Mouse (Mus musculus) brown adipose tissue, adult 24 weeks (tissue): ENCODE results near the gene S1pr3. TPM values are rescaled to one million over a fixed set of nuclear protein-coding genes. Genes with fewer than 3 reads are reported as not detected.

Experiments
- H3K27ac ChIP-seq: fragments of 200-500 bp; replicated peaks from 2 replicates; pipeline ENCODE4 v1.5.1; 2012; ENCODE audit warnings: low read depth, mild to moderate bottlenecking, low read length
- H3K4me1 ChIP-seq: fragments of 200-500 bp; 2 replicates; pipeline ENCODE4 v1.6.1; 2012; ENCODE audit warnings: low read length, mixed read lengths; ENCODE audit not compliant: control insufficient read depth, insufficient read depth, insufficient read length
- H3K4me3 ChIP-seq: fragments of 200-500 bp; 2 replicates; pipeline ENCODE4 v1.5.1; 2012; ENCODE audit warnings: low read depth, mild to moderate bottlenecking, low read length, moderate library complexity; ENCODE audit not compliant: insufficient read depth
- polyA plus RNA-seq: library from polyadenylated mRNA; stranded (reverse); fragments of >200 nt; gene quantifications from 2 replicates; pipeline ENCODE4 v1.2.4, GENCODE M21; 2012; ENCODE audit not compliant: missing spikeins, insufficient read depth, insufficient read length

The S1pr3 gene
- polyA plus RNA-seq, 1 experiment: 3.5 TPM

- H3K4me3 ChIP-seq: no peak overlapping the region
- no peaks in the 10 kb centered on the region for H3K4me1 ChIP-seq
- no peak overlapping the region for H3K27ac ChIP-seq
Measured at GRCm38 (mm10) chr13:51464294-51464693, 55.9 kb downstream of the S1pr3 start.

DNA sequence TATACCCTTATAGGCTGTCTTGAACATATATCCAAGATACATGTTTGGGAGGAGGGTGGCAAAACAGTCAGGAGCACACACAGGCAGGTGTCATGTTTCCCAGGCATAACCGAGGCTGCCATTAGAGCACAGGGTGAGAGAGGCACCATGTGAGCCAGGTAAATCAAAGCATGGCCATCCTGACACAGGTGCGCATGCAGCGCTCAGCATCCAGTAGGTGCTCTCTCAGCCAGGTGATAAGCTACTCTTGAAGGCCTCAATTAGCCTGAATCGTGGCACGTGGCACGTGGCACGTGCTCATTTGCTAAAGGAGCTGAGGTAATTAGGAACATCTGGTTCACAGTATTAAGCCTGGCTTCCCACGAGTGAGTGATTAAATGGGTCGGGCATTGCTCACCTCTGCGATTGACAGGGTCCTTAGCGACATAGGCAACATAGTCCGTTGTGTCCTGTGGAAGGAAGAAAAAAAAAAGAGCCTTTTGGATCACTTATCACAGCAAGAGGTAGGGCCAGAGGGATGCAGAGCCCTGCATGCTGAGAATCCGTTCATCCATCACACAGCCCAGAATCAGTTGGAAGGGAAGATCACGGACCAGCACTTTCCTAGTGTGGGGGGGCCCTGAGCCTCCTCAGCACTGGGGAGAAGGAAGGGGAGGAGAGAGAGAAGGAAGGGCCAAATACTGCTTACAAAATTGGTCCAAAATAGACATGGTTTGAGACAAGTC is 57.8 kb downstream of the S1pr3 start:
- H3K27ac ChIP-seq: no peak overlapping the region
- no peak overlapping the region for H3K4me3 ChIP-seq
- H3K4me1 ChIP-seq: no peaks in the 10 kb centered on the region

GRCm38 (mm10) chr13:51468697-51469250 is 60.3 kb downstream of the S1pr3 start:
- Histone ChIP-seq H3K4me3 (no peak overlapping the region), H3K27ac (no peak overlapping the region), H3K4me1 (no peaks in the 10 kb centered on the region)

Other genes starting within 250 kb of the S1pr3 start
- not detected in 2 replicates for gene Nxnl2, start 237.6 kb upstream of the S1pr3 start, polyA plus RNA-seq
- not detected in 2 replicates for gene Shc3, start 160.8 kb downstream of the S1pr3 start, polyA plus RNA-seq
- gene Cks2, start 236.6 kb downstream of the S1pr3 start, polyA plus RNA-seq: 4.1 and 5.5 TPM in 2 replicates
- 8.0 and 8.2 TPM in 2 replicates for gene Secisbp2, start 243.1 kb downstream of the S1pr3 start, polyA plus RNA-seq